Mouse (Mus musculus) A20 (cell line): ENCODE measurements around the gene Olfr1259.
"Not testable (repeated sequence)": the region's sequence is repeated elsewhere in the genome, so short reads cannot be mapped to it uniquely, and the experiment has no call there.

Experiments
- DNase-seq: peaks from one replicate; pipeline ENCODE4 v3.0.0-alpha.2; 2011; ENCODE audit warnings: low read depth, low spot score

The Olfr1259 gene

GRCm38 (mm10) chr2:89948564-89948963 lies at the start of gene Olfr1259:
Gene Olfr1259 (minus strand): TSS chr2:89948664.
- no peak for DNase-seq

GRCm38 (mm10) chr2:89990921-89991320 lies 42.5 kb upstream of the Olfr1259 start, which contains the start of gene Olfr1261:
Gene Olfr1261 (plus strand): TSS chr2:89991221.
- DNase-seq: no peak

- DNase-seq: no peak
Observed at GRCm38 (mm10) chr2:89977709-89978108, 29.2 kb upstream of the Olfr1259 start.

GRCm38 (mm10) chr2:89974184-89974583 lies 25.7 kb upstream of the Olfr1259 start, which contains the start of gene Olfr1260:
Gene Olfr1260 (plus strand): TSS chr2:89974340.
- no peak for DNase-seq

GRCm38 (mm10) chr2:89927009-89927408 lies 21.5 kb downstream of the Olfr1259 start, which contains the start of gene Olfr1258:
Gene Olfr1258 (plus strand): TSS chr2:89927309.
- no peak for DNase-seq

- not testable (repeated sequence) for DNase-seq
Observed at GRCm38 (mm10) chr2:89912616-89913015, 35.8 kb downstream of the Olfr1259 start.
